Mouse (Mus musculus): ENCODE measurements around the gene Sgsm1.

The Sgsm1 gene

GRCm38 (mm10) chr5:113323784-113324638, 13.4 kb upstream of the Sgsm1 start:
- no peak for DNase-seq (ENCODE audit: low read depth, low spot score)

- peak; percentile 63 for DNase-seq (ENCODE audit: low read depth, low spot score)
Observed at GRCm38 (mm10) chr5:113313998-113314397, 3.4 kb upstream of the Sgsm1 start.

GRCm38 (mm10) chr5:113309491-113310376, 852 bp downstream of the Sgsm1 start:
- no peak for DNase-seq (ENCODE audit: low read depth, low spot score)

GRCm38 (mm10) chr5:113306750-113307477, 3.7 kb downstream of the Sgsm1 start:
- DNase-seq (ENCODE audit: low read depth, low spot score), result peak; percentile 65

GRCm38 (mm10) chr5:113304527-113304926, 6.1 kb downstream of the Sgsm1 start:
- DNase-seq (ENCODE audit: low read depth, low spot score), result no peak

- DNase-seq (ENCODE audit: low read depth, low spot score), result no peak
Observed at GRCm38 (mm10) chr5:113301841-113302240, 8.7 kb downstream of the Sgsm1 start.

GRCm38 (mm10) chr5:113300148-113300889, 10.3 kb downstream of the Sgsm1 start:
- no peak for DNase-seq (ENCODE audit: low read depth, low spot score)

- no peak for DNase-seq (ENCODE audit: low read depth, low spot score)
Observed at GRCm38 (mm10) chr5:113299433-113299832, 11.2 kb downstream of the Sgsm1 start.

- no peak for DNase-seq (ENCODE audit: low read depth, low spot score)
Observed at GRCm38 (mm10) chr5:113298826-113299225, 11.8 kb downstream of the Sgsm1 start.

- no peak for DNase-seq (ENCODE audit: low read depth, low spot score)
Observed at GRCm38 (mm10) chr5:113298040-113298439, 12.5 kb downstream of the Sgsm1 start.

GRCm38 (mm10) chr5:113295791-113296190, 14.8 kb downstream of the Sgsm1 start:
- DNase-seq (ENCODE audit: low read depth, low spot score), result no peak

GRCm38 (mm10) chr5:113294575-113294974, 16.0 kb downstream of the Sgsm1 start:
- no peak for DNase-seq (ENCODE audit: low read depth, low spot score)

GRCm38 (mm10) chr5:113293446-113293845, 17.1 kb downstream of the Sgsm1 start:
- DNase-seq (ENCODE audit: low read depth, low spot score), result no peak

- DNase-seq (ENCODE audit: low read depth, low spot score), result no peak
Observed at GRCm38 (mm10) chr5:113292832-113293231, 17.8 kb downstream of the Sgsm1 start.

GRCm38 (mm10) chr5:113292179-113292578, 18.4 kb downstream of the Sgsm1 start:
- no peak for DNase-seq (ENCODE audit: low read depth, low spot score)

- no peak for DNase-seq (ENCODE audit: low read depth, low spot score)
Observed at GRCm38 (mm10) chr5:113291125-113291524, 19.5 kb downstream of the Sgsm1 start.

GRCm38 (mm10) chr5:113290149-113290548, 20.4 kb downstream of the Sgsm1 start:
- no peak for DNase-seq (ENCODE audit: low read depth, low spot score)

GRCm38 (mm10) chr5:113288490-113288889, 22.1 kb downstream of the Sgsm1 start:
- no peak for DNase-seq (ENCODE audit: low read depth, low spot score)

- no peak for DNase-seq (ENCODE audit: low read depth, low spot score)
Observed at GRCm38 (mm10) chr5:113287762-113288161, 22.8 kb downstream of the Sgsm1 start.

- no peak for DNase-seq (ENCODE audit: low read depth, low spot score)
Observed at GRCm38 (mm10) chr5:113286591-113287520, 23.7 kb downstream of the Sgsm1 start.

Data from embryo, embryonic 11.5 days (tissue).